Mouse (Mus musculus): ENCODE results near the gene Zfp654.

DNA sequence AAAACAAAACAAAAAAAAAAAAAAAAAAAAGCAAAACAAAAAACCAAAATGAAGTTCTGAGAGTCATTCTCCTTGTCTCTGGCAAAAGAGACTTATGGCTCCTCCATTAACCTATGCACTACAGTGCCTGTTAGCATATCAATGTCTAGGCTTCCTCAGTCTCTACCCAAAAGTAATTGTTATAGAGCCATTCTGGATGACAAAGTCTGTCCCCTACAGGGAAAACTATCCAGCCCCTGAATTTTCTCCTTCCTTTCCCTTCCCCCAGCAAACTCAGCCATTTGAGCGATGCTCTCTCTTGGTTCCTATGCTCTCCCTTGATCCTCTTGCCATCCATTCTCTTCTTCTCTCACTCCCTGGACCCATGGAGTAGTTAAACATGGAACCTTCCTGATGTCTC is 24.4 kb upstream of the Zfp654 start:
- TF ChIP-seq SMC3 (IDR thresholded peaks at IDR 0.05; ENCODE audit: low read depth, low read length), result no peak
- TF ChIP-seq CTCF (conservative IDR thresholded peaks at IDR 0.05 in 1 of 2, IDR thresholded peaks at IDR 0.05 in 1 of 2; ENCODE audit: low read depth in 2 of 2, low read length in 2 of 2), result no peak
- TF ChIP-seq POLR2A (IDR thresholded peaks at IDR 0.05; ENCODE audit: low read depth, low read length), result no peak
- no peak for TF ChIP-seq MEF2A (IDR thresholded peaks at IDR 0.05; ENCODE audit: borderline replicate concordance, low read depth, low read length)
- TF ChIP-seq ZC3H11A (IDR thresholded peaks at IDR 0.05; ENCODE audit: low read depth, low read length), result no peak
- TF ChIP-seq MAX (IDR thresholded peaks at IDR 0.05; ENCODE audit: low read length), result no peak
- TF ChIP-seq CHD2 (IDR thresholded peaks at IDR 0.05; ENCODE audit: low read length), result no peak
- TF ChIP-seq E2F4 (IDR thresholded peaks at IDR 0.05; ENCODE audit: insufficient replicate concordance, low read depth, low read length), result no peak
- no peak for TF ChIP-seq NRF1 (IDR thresholded peaks at IDR 0.05; ENCODE audit: low read depth, low read length)
- no peak for TF ChIP-seq MYC (IDR thresholded peaks at IDR 0.05; ENCODE audit: low read depth, low read length)
- no peak for TF ChIP-seq USF2 (conservative IDR thresholded peaks at IDR 0.05; ENCODE audit: low read depth, low read length)
